Mouse (Mus musculus) liver, postnatal 0 days (tissue): ENCODE measurements at regions not wholly inside any gene's neighbourhood (a gene's known extent, or its start where the extent isn't known, plus 50 kb on each side); places are given as distances from the start of the nearest gene placed in this dataset.

ENCODE experiments used
- CTCF ChIP-seq: sonication (generic); IDR thresholded peaks from 2 replicates; pipeline ENCODE4 v1.5.1; 2016; ENCODE audit warnings: antibody characterized with exemption, low read depth
- EP300 ChIP-seq: IDR thresholded peaks from 2 replicates; pipeline ENCODE4 v1.6.1; 2016; ENCODE audit warnings: antibody characterized with exemption, low read depth, mild to moderate bottlenecking

DNA sequence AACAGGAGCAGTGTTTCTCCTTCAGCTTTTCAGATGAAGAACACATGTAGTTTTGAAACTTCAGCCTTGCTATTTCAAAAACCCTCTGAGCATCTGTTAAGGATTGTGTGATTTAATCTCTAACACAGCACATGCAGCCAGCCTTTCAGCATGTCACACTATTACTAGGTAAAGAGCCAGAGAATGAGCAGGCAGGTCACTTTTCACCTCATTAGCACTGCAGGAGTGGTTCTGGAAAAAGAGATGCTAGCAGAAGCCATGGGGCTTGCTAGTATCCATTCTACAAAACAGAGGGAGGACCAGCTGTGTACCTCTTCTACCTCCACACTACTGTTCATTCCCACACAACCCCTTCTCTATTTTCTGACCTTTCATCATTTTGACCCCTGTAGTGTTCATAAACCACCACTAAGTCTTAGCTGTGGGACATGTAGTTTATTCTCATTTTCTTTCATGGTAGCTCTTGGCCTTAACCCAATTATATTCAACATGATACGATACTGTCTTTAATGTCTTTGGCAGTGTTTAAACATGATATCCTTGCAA lies 535.1 kb upstream of the Alcam start:
- TF ChIP-seq CTCF (no peak), EP300 (no peak)
